Mouse (Mus musculus) cerebellum, adult 2 months (tissue): ENCODE measurements around the gene Irf6. TPM values are rescaled to one million over a fixed set of nuclear protein-coding genes. Genes with fewer than 3 reads are reported as not detected.

Experiments
- DNase-seq, 2 experiments: peaks; one replicate each; pipeline ENCODE4 v3.0.0; 2021
- H3K27ac ChIP-seq: fragments of 200-500 bp; 2 replicates; pipeline ENCODE4 v1.5.1; 2012; ENCODE audit warnings: low read length, control low read depth, inconsistent platforms; ENCODE audit not compliant: insufficient read depth
- H3K27me3 ChIP-seq: fragments of 200-500 bp; 2 replicates; pipeline ENCODE4 v1.6.1; 2012; ENCODE audit warnings: inconsistent platforms, mild to moderate bottlenecking, low read length, moderate library complexity; ENCODE audit not compliant: control insufficient read depth, insufficient read depth
- H3K4me1 ChIP-seq: fragments of 200-500 bp; 2 replicates; pipeline ENCODE4 v1.6.1; 2011; ENCODE audit warnings: low read length; ENCODE audit not compliant: control insufficient read depth, insufficient read depth
- H3K4me3 ChIP-seq: fragments of 200-500 bp; replicated peaks from 2 replicates; pipeline ENCODE3; 2011; ENCODE audit warnings: mild to moderate bottlenecking, low read depth, low read length, control low read depth; ENCODE audit not compliant: insufficient read depth
- CTCF ChIP-seq: fragments of 200-500 bp; IDR thresholded peaks from 2 replicates; pipeline ENCODE4 v1.5.1; 2011; ENCODE audit warnings: low read depth, mild to moderate bottlenecking, control low read depth, low read length, moderate library complexity, borderline replicate concordance; ENCODE audit not compliant: insufficient read depth
- POLR2A ChIP-seq: fragments of 200-500 bp; IDR thresholded peaks from 2 replicates; pipeline ENCODE4 v1.6.1; 2011; ENCODE audit warnings: low read length, control low read depth, borderline replicate concordance; ENCODE audit not compliant: insufficient read depth
- WGBS: fragments of 180-500 bp; shearing (Covaris S2); methylation state at CpG from one replicate; pipeline ENCODE4 v1.1.7; 2018; 5-methylcytosine and 5-hydroxymethylcytosine counted together
- polyA plus RNA-seq: library from polyadenylated mRNA; depleted of rRNA; stranded (reverse); fragments of >200 nt; gene quantifications from 2 replicates; pipeline ENCODE4 v1.2.3, GENCODE M21; 2012

The Irf6 gene
- polyA plus RNA-seq, 1 experiment: 2.0 TPM

DNA sequence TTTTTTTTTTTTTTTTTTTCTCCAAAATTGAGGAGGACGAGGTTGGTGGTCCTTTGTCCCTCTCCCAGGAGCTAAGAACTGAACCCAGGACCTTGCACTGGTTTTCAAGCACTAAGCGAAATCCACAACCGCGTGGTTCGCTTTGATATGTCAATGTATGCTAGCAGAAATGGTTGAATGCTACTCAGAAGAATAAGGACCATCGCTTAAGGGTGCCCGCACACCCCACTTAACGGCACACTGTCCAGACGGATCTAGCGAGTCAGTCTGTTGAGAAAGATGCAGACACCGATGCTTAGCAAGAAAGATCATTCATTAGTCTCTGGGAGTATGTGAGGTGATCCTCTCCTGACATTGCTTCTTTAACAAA, 22.5 kb upstream of the Irf6 start:
- H3K27ac ChIP-seq: 0 out of 2 replicates have a peak overlapping the region, but pooled peaks have one; percentile 4
- H3K27me3 ChIP-seq: no peaks in the 10 kb centered on the region
- 25% methylated on average over 11 of the region's 11 CpGs for WGBS
- peak overlapping the region; percentile 74 for H3K4me3 ChIP-seq
- TF ChIP-seq POLR2A: no peak
- TF ChIP-seq CTCF: no peak
- no peak for DNase-seq
- no peaks in the 10 kb centered on the region for H3K4me1 ChIP-seq

DNA sequence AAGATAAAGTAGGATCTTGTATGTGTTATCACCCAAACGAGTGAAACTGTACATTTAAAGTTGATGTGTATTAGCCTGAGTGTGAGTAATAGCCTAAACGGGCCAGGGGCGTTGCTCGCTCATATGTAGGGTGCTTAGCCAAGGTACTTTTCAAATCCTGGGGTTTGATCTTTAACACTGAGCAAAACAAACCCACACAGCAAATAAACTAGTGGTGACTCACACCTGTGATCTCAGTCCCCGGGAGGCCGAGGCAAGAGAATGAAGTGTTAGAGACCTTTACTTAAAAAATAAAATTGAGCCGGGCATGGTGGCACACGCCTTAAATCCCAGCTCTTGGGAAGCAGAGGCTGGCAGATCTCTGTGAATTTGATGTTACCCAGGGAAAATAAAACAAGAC, 22.1 kb upstream of the Irf6 start:
- 84% methylated on average over 8 of the region's 8 CpGs for WGBS
- Histone ChIP-seq H3K27me3 (no peaks in the 10 kb centered on the region), H3K27ac (no peak overlapping the region), H3K4me3 (no peak overlapping the region), H3K4me1 (no peaks in the 10 kb centered on the region)
- DNase-seq: no peak
- no peak for TF ChIP-seq CTCF
- TF ChIP-seq POLR2A: no peak

- H3K27me3 ChIP-seq: no peaks in the 10 kb centered on the region
- no peak overlapping the region for H3K4me3 ChIP-seq
- no peaks in the 10 kb centered on the region for H3K4me1 ChIP-seq
- WGBS: 91% methylated on average over 6 of the region's 6 CpGs
- TF ChIP-seq CTCF (no peak), POLR2A (no peak)
- H3K27ac ChIP-seq: no peak overlapping the region
- no peak for DNase-seq
Measured at GRCm38 (mm10) chr1:193131311-193131948, 21.5 kb upstream of the Irf6 start.

- Histone ChIP-seq H3K27me3 (no peaks in the 10 kb centered on the region), H3K27ac (no peak overlapping the region), H3K4me3 (no peak overlapping the region), H3K4me1 (no peaks in the 10 kb centered on the region)
- TF ChIP-seq POLR2A (no peak), CTCF (no peak)
- no peak for DNase-seq
Measured at GRCm38 (mm10) chr1:193132385-193132784, 20.5 kb upstream of the Irf6 start.

DNA sequence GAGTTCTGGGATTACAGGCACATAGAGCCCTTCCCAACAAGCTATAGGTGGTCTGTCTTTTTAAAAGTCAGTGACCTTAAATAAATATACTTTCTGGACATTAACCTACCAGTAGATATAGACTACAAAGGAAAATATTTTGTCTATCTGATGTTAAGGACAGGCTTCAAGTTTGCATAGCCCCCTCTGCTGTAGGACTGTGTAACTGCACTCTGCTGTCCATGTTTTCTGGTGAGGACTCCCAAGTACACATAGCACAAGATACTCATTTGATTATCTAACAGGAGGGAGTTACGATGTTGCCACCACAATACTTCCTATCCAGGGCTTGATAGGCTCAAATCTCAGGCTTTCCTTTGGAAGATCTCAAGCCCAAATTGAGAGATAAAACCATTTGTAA, 19.2 kb upstream of the Irf6 start:
- Histone ChIP-seq H3K4me3 (no peak overlapping the region), H3K4me1 (no peaks in the 10 kb centered on the region), H3K27ac (no peak overlapping the region), H3K27me3 (no peaks in the 10 kb centered on the region; the same call in 1 of the 2 replicates)
- DNase-seq: no peak
- 84% methylated on average over 1 of the region's 1 CpGs for WGBS
- TF ChIP-seq CTCF (no peak), POLR2A (no peak)

DNA sequence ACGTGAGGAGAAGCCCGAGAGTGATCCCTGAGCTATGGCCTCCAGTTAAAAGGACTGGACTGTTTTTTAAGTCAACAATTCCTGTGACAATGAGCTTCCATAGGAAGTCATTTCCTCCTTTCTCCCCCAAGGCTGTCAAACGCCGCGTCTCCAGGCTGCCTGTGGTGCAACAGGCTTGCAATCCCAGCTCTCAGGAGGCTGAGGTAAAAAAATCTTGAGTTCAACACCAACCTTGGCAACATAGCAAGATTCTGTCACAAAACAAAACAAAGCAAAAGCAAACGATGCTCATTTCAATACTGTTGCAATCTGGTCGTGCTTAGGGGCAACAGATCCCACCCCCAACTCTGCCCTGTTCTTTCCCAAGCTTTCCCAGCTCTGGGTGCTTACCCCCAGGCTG, 14.8 kb upstream of the Irf6 start:
- no peaks in the 10 kb centered on the region for H3K4me1 ChIP-seq
- H3K4me3 ChIP-seq: no peak overlapping the region
- no peak overlapping the region for H3K27ac ChIP-seq
- no peaks in the 10 kb centered on the region; the same call in 1 of the 2 replicates for H3K27me3 ChIP-seq
- DNase-seq: no peak
- no peak for TF ChIP-seq POLR2A
- no peak for TF ChIP-seq CTCF
- WGBS: 17% methylated on average over 7 of the region's 7 CpGs

DNA sequence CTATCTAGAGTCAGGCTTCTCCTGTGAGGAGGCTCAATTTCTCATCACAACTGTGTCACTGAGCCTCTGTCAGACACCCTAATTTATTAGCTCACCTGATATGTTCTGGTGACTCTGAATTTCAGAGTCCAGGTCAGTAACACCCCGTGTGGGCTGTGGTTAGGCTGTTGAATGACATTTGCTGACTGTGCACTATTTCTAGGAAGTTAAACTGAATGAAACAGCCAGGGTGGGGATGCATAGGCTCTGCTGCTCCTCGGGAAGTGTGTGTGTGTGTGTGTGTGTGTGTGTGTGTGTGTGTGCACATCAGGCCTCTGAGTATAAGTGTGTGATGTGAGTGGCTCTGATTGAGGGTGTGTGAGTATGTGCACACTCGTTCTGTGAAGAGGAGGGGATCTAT, 14.2 kb upstream of the Irf6 start:
- no peak overlapping the region for H3K4me3 ChIP-seq
- no peaks in the 10 kb centered on the region; the same call in 1 of the 2 replicates for H3K27me3 ChIP-seq
- no peak for TF ChIP-seq POLR2A
- no peak for TF ChIP-seq CTCF
- H3K4me1 ChIP-seq: no peaks in the 10 kb centered on the region
- 60% methylated on average over 3 of the region's 3 CpGs for WGBS
- DNase-seq: no peak
- H3K27ac ChIP-seq: no peak overlapping the region

GRCm38 (mm10) chr1:193141118-193141517, 11.8 kb upstream of the Irf6 start:
- DNase-seq: no peak
- no peaks in the 10 kb centered on the region for H3K4me1 ChIP-seq

More at GRCm38 (mm10) chr1:193141118-193141517, 11.8 kb upstream of the Irf6 start:
- 66% methylated on average over 7 of the region's 7 CpGs for WGBS
- Histone ChIP-seq H3K27ac (no peak overlapping the region), H3K4me3 (no peak overlapping the region), H3K27me3 (no peaks in the 10 kb centered on the region; the same call in 1 of the 2 replicates)
- TF ChIP-seq CTCF (no peak), POLR2A (no peak)
